Mouse (Mus musculus): ENCODE data around the gene Ube2c. TPM values are rescaled to one million over a fixed set of nuclear protein-coding genes. Genes with fewer than 3 reads are reported as not detected.

Ube2c gene
- polyA plus RNA-seq, 1 experiment from 2014 or later, result 69.0 TPM

- H3K4me2 ChIP-seq (ENCODE audit: low read length), result peak overlapping the region; percentile 88
Measured at GRCm38 (mm10) chr2:164744987-164745386, 24.7 kb upstream of the Ube2c start.

GRCm38 (mm10) chr2:164745843-164746479, 23.7 kb upstream of the Ube2c start, which contains the start of the genes Wfdc3 and Dnttip1:
Gene Wfdc3 (minus strand): TSS chr2:164745931.
Gene Dnttip1 (plus strand): TSS chr2:164745983.
- peak within 1 kb of the TSS; percentile 92 for H3K4me2 ChIP-seq (ENCODE audit: low read length)
- peaks cover 4% of the 10 kb centered on the region; the same call in 1 of the 2 replicates for H3K36me3 ChIP-seq (ENCODE audit: control insufficient read depth, insufficient read depth, low read length)
- no peaks in the 10 kb centered on the region for H3K9me3 ChIP-seq (ENCODE audit: control insufficient read depth, low read length)
- H3K9ac ChIP-seq (ENCODE audit: low read depth, low read length), result peak within 1 kb of the TSS; percentile 96
- under 1% methylated on average over 65 of the region's 70 CpGs for WGBS
- peaks cover 20% of the 10 kb centered on the region for H3K4me1 ChIP-seq (ENCODE audit: control insufficient read depth, insufficient read depth, low read depth, low read length)
- peak within 1 kb of the TSS; percentile 81 for H3K27ac ChIP-seq (ENCODE audit: low read depth, low read length)
- peak within 1 kb of the TSS; percentile 97 for H3K4me3 ChIP-seq (ENCODE audit: low read length)
- H3K27me3 ChIP-seq (replicated peaks; ENCODE audit: control insufficient read depth, insufficient read depth, low read length), result no peaks in the 10 kb centered on the region
- peak; percentile 93 for ATAC-seq

More at GRCm38 (mm10) chr2:164744987-164745386, 24.7 kb upstream of the Ube2c start:
- H3K4me3 ChIP-seq (ENCODE audit: low read length), result peak overlapping the region; percentile 97
- WGBS, result 72% methylated on average over 13 of the region's 13 CpGs
- no peak overlapping the region for H3K27ac ChIP-seq (ENCODE audit: low read depth, low read length)
- H3K36me3 ChIP-seq (ENCODE audit: control insufficient read depth, insufficient read depth, low read length), result peaks cover 4% of the 10 kb centered on the region; the same call in 1 of the 2 replicates
- no peak overlapping the region; the same call in 1 of the 2 replicates for H3K9ac ChIP-seq (ENCODE audit: low read depth, low read length)
- peaks cover 20% of the 10 kb centered on the region for H3K4me1 ChIP-seq (ENCODE audit: control insufficient read depth, insufficient read depth, low read depth, low read length)
- no peak for ATAC-seq
- H3K9me3 ChIP-seq (ENCODE audit: control insufficient read depth, low read length), result no peaks in the 10 kb centered on the region
- no peaks in the 10 kb centered on the region for H3K27me3 ChIP-seq (replicated peaks; ENCODE audit: control insufficient read depth, insufficient read depth, low read length)

- peak overlapping the region; percentile 96 for H3K9ac ChIP-seq (ENCODE audit: low read depth, low read length)
- peaks cover 20% of the 10 kb centered on the region for H3K4me1 ChIP-seq (ENCODE audit: control insufficient read depth, insufficient read depth, low read depth, low read length)
- no peaks in the 10 kb centered on the region for H3K9me3 ChIP-seq (ENCODE audit: control insufficient read depth, low read length)
- H3K4me2 ChIP-seq (ENCODE audit: low read length), result peak overlapping the region; percentile 92
- H3K27me3 ChIP-seq (replicated peaks; ENCODE audit: control insufficient read depth, insufficient read depth, low read length), result no peaks in the 10 kb centered on the region
- H3K36me3 ChIP-seq (ENCODE audit: control insufficient read depth, insufficient read depth, low read length), result peaks cover 4% of the 10 kb centered on the region; the same call in 1 of the 2 replicates
- peak overlapping the region; percentile 97 for H3K4me3 ChIP-seq (ENCODE audit: low read length)
- H3K27ac ChIP-seq (ENCODE audit: low read depth, low read length), result no peak overlapping the region
- no peak for ATAC-seq
- WGBS, result 62% methylated on average over 8 of the region's 8 CpGs
Measured at GRCm38 (mm10) chr2:164746693-164747092, 23.0 kb upstream of the Ube2c start.

- no peak overlapping the region for H3K27ac ChIP-seq (ENCODE audit: low read depth, low read length)
- H3K27me3 ChIP-seq (replicated peaks; ENCODE audit: control insufficient read depth, insufficient read depth, low read length), result no peaks in the 10 kb centered on the region
- peaks cover 9% of the 10 kb centered on the region for H3K36me3 ChIP-seq (ENCODE audit: control insufficient read depth, insufficient read depth, low read length)
- peaks cover 20% of the 10 kb centered on the region for H3K4me1 ChIP-seq (ENCODE audit: control insufficient read depth, insufficient read depth, low read depth, low read length)
- H3K9ac ChIP-seq (ENCODE audit: low read depth, low read length), result no peak overlapping the region
- WGBS, result 92% methylated on average over 4 of the region's 4 CpGs
- H3K9me3 ChIP-seq (ENCODE audit: control insufficient read depth, low read length), result no peaks in the 10 kb centered on the region
- no peak overlapping the region for H3K4me3 ChIP-seq (ENCODE audit: low read length)
- ATAC-seq, result no peak
- no peak overlapping the region for H3K4me2 ChIP-seq (ENCODE audit: low read length)
Measured at GRCm38 (mm10) chr2:164748191-164748590, 21.5 kb upstream of the Ube2c start.

GRCm38 (mm10) chr2:164748991-164749390, 20.7 kb upstream of the Ube2c start:
- peaks cover 20% of the 10 kb centered on the region for H3K4me1 ChIP-seq (ENCODE audit: control insufficient read depth, insufficient read depth, low read depth, low read length)
- no peak overlapping the region for H3K4me3 ChIP-seq (ENCODE audit: low read length)
- no peak overlapping the region for H3K9ac ChIP-seq (ENCODE audit: low read depth, low read length)
- 90% methylated on average over 6 of the region's 6 CpGs for WGBS
- H3K27ac ChIP-seq (ENCODE audit: low read depth, low read length), result no peak overlapping the region
- H3K27me3 ChIP-seq (replicated peaks; ENCODE audit: control insufficient read depth, insufficient read depth, low read length), result no peaks in the 10 kb centered on the region
- no peak overlapping the region for H3K4me2 ChIP-seq (ENCODE audit: low read length)
- H3K9me3 ChIP-seq (ENCODE audit: control insufficient read depth, low read length), result no peaks in the 10 kb centered on the region
- peaks cover 13% of the 10 kb centered on the region for H3K36me3 ChIP-seq (ENCODE audit: control insufficient read depth, insufficient read depth, low read length)
- no peak for ATAC-seq

GRCm38 (mm10) chr2:164752454-164752853, 17.2 kb upstream of the Ube2c start:
- ATAC-seq, result no peak
- H3K27ac ChIP-seq (ENCODE audit: low read depth, low read length), result no peak overlapping the region
- peaks cover 2% of the 10 kb centered on the region for H3K4me1 ChIP-seq (ENCODE audit: control insufficient read depth, insufficient read depth, low read depth, low read length)
- no peaks in the 10 kb centered on the region for H3K9me3 ChIP-seq (ENCODE audit: control insufficient read depth, low read length)
- H3K9ac ChIP-seq (ENCODE audit: low read depth, low read length), result no peak overlapping the region
- no peak overlapping the region for H3K4me2 ChIP-seq (ENCODE audit: low read length)
- WGBS, result 83% methylated on average over 2 of the region's 2 CpGs
- no peak overlapping the region for H3K4me3 ChIP-seq (ENCODE audit: low read length)
- H3K36me3 ChIP-seq (ENCODE audit: control insufficient read depth, insufficient read depth, low read length), result peaks cover 43% of the 10 kb centered on the region
- no peaks in the 10 kb centered on the region for H3K27me3 ChIP-seq (replicated peaks; ENCODE audit: control insufficient read depth, insufficient read depth, low read length)

GRCm38 (mm10) chr2:164754105-164754504, 15.6 kb upstream of the Ube2c start:
- WGBS, result 90% methylated on average over 11 of the region's 11 CpGs
- no peak overlapping the region for H3K4me2 ChIP-seq (ENCODE audit: low read length)
- no peaks in the 10 kb centered on the region for H3K27me3 ChIP-seq (replicated peaks; ENCODE audit: control insufficient read depth, insufficient read depth, low read length)
- H3K27ac ChIP-seq (ENCODE audit: low read depth, low read length), result no peak overlapping the region
- no peak overlapping the region for H3K9ac ChIP-seq (ENCODE audit: low read depth, low read length)
- H3K9me3 ChIP-seq (ENCODE audit: control insufficient read depth, low read length), result no peaks in the 10 kb centered on the region
- H3K4me3 ChIP-seq (ENCODE audit: low read length), result no peak overlapping the region
- ATAC-seq, result no peak
- H3K4me1 ChIP-seq (ENCODE audit: control insufficient read depth, insufficient read depth, low read depth, low read length), result no peaks in the 10 kb centered on the region
- H3K36me3 ChIP-seq (ENCODE audit: control insufficient read depth, insufficient read depth, low read length), result peaks cover 45% of the 10 kb centered on the region

- no peak overlapping the region for H3K4me3 ChIP-seq (ENCODE audit: low read length)
- H3K9me3 ChIP-seq (ENCODE audit: control insufficient read depth, low read length), result no peaks in the 10 kb centered on the region
- WGBS, result 86% methylated on average over 2 of the region's 2 CpGs
- no peak overlapping the region for H3K27ac ChIP-seq (ENCODE audit: low read depth, low read length)
- no peaks in the 10 kb centered on the region for H3K27me3 ChIP-seq (replicated peaks; ENCODE audit: control insufficient read depth, insufficient read depth, low read length)
- peaks cover 49% of the 10 kb centered on the region for H3K36me3 ChIP-seq (ENCODE audit: control insufficient read depth, insufficient read depth, low read length)
- no peak overlapping the region for H3K4me2 ChIP-seq (ENCODE audit: low read length)
- no peaks in the 10 kb centered on the region for H3K4me1 ChIP-seq (ENCODE audit: control insufficient read depth, insufficient read depth, low read depth, low read length)
- no peak overlapping the region for H3K9ac ChIP-seq (ENCODE audit: low read depth, low read length)
- no peak for ATAC-seq
Measured at GRCm38 (mm10) chr2:164754800-164755199, 14.9 kb upstream of the Ube2c start.

GRCm38 (mm10) chr2:164757841-164758240, 11.9 kb upstream of the Ube2c start:
- H3K9me3 ChIP-seq (ENCODE audit: control insufficient read depth, low read length), result no peaks in the 10 kb centered on the region
- WGBS, result 97% methylated on average over 8 of the region's 11 CpGs
- no peak for ATAC-seq
- no peaks in the 10 kb centered on the region for H3K27me3 ChIP-seq (replicated peaks; ENCODE audit: control insufficient read depth, insufficient read depth, low read length)
- no peak overlapping the region for H3K4me3 ChIP-seq (ENCODE audit: low read length)
- H3K36me3 ChIP-seq (ENCODE audit: control insufficient read depth, insufficient read depth, low read length), result peaks cover 54% of the 10 kb centered on the region
- no peak overlapping the region for H3K4me2 ChIP-seq (ENCODE audit: low read length)
- no peak overlapping the region for H3K9ac ChIP-seq (ENCODE audit: low read depth, low read length)
- no peak overlapping the region for H3K27ac ChIP-seq (ENCODE audit: low read depth, low read length)
- no peaks in the 10 kb centered on the region for H3K4me1 ChIP-seq (ENCODE audit: control insufficient read depth, insufficient read depth, low read depth, low read length)

Measured in hindbrain, embryonic 16.5 days (tissue).